ENCODE assay signal across 12 mouse cellular contexts in the genomic region with DNA sequence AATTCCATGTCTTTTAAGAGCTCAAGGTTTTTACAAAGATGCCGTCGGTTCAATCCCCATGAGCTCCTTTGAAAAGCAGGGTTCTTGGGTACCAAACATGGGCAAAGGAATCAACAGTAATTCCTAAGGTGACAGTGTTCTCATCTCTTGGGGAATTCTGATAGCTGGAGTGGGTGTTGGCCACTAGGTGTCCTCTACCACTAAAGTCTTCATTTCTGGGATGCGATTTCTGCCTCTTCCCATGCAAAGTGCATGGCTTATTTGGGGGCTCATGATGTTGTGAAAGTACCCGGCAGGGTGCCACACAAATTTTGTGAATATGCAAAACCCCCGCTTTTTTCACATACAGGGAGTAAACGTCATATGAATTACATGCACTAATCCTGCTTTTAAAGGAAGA. TPM values are rescaled to one million over a fixed set of nuclear protein-coding genes. Genes with fewer than 3 reads are reported as not detected.
A peak's percentile ranks its signal among the peaks of the same experiment; 100 is the strongest.
DNase-seq lines count a peak whose midpoint lies in the region; ATAC-seq and TF ChIP-seq lines count a peak whose summit lies in the region.
"Had no signal": no experiment of that assay in that cellular context is flagged by ENCODE, and none has a peak within 500 bp of the region (broad histone marks: within the 10 kb centered on the region; RNA-seq: fewer than 3 reads in every experiment).

No protein-coding gene starts in this region.

- H3K9ac ChIP-seq in forebrain, embryonic 11.5 days (ENCODE audit: low read length) = no peak overlapping the region
- H3K9ac ChIP-seq: embryonic facial prominence, embryonic 13.5 days; heart, embryonic 13.5 days had no signal

- H3K4me3 ChIP-seq in heart, embryonic 10.5 days = no peak overlapping the region
- H3K4me3 ChIP-seq in lung, adult 2 months (replicated peaks; ENCODE audit: extremely low read depth, low read depth, low read length) = no peak overlapping the region
- no peak overlapping the region for H3K4me3 ChIP-seq in forebrain, embryonic 11.5 days (ENCODE audit: low read depth, low read length)
- H3K4me3 ChIP-seq: embryonic facial prominence, embryonic 13.5 days; heart, embryonic 13.5 days had no signal

- no peak for ATAC-seq in forebrain, embryonic 11.5 days (replicated peaks; ENCODE audit: low FRiP score)
- ATAC-seq: midbrain, embryonic 16.5 days had no signal

- TF ChIP-seq CTCF in lung, adult 2 months (IDR thresholded peaks at IDR 0.05; ENCODE audit: insufficient read depth, low read length) = no peak

- TF ChIP-seq POLR2A in lung, adult 2 months (IDR thresholded peaks at IDR 0.05; ENCODE audit: borderline replicate concordance, extremely low read depth, low read depth, low read length) = no peak

- peak; percentile 22 for DNase-seq in heart, postnatal 4 days
- DNase-seq in heart, embryonic 10.5 days (ENCODE audit: low spot score) = no peak
- peak; percentile 25 for DNase-seq in lung, postnatal 10 days
- DNase-seq in lung, adult 2 months = no peak
- peak; percentile 35 for DNase-seq in cerebellum, adult 11 months
- peak; percentile 6 for DNase-seq in retina, postnatal 7 days (ENCODE audit: low read depth, low spot score)
- DNase-seq in forebrain, embryonic 11.5 days (ENCODE audit: low spot score) = no peak
- no peak for DNase-seq in urinary bladder, postnatal 10 days (ENCODE audit: low spot score)
- DNase-seq: right cerebral cortex, postnatal 25 days had no signal

- H3K4me2 ChIP-seq in forebrain, embryonic 11.5 days (ENCODE audit: low read depth, low read length, severe bottlenecking) = no peak overlapping the region
- H3K4me2 ChIP-seq: embryonic facial prominence, embryonic 13.5 days; heart, embryonic 13.5 days had no signal

- H3K4me1 ChIP-seq in heart, embryonic 10.5 days = no peaks in the 10 kb centered on the region
- no peaks in the 10 kb centered on the region for H3K4me1 ChIP-seq in lung, adult 2 months (ENCODE audit: control insufficient read depth, insufficient read depth, low read length)
- no peaks in the 10 kb centered on the region for H3K4me1 ChIP-seq in forebrain, embryonic 11.5 days (replicated peaks; ENCODE audit: control insufficient read depth, insufficient read depth, low read length)
- H3K4me1 ChIP-seq: embryonic facial prominence, embryonic 13.5 days had no signal

- H3K27me3 ChIP-seq in heart, embryonic 10.5 days (ENCODE audit: insufficient read depth, poor library complexity, severe bottlenecking) = peaks cover 26% of the 10 kb centered on the region
- H3K27me3 ChIP-seq in forebrain, embryonic 11.5 days (ENCODE audit: control insufficient read depth, insufficient read depth, low read length) = peaks cover 2% of the 10 kb centered on the region; the same call in 1 of the 2 replicates

- 25% methylated on average over 6 of the region's 6 CpGs for WGBS in heart, embryonic 10.5 days
- whole genome bisulfite sequencing in lung, adult 2 months = 30% methylated on average over 6 of the region's 6 CpGs
- 35% methylated on average over 6 of the region's 6 CpGs for WGBS in forebrain, embryonic 11.5 days

- H3K9me3 ChIP-seq in heart, embryonic 10.5 days = no peaks in the 10 kb centered on the region
- no peaks in the 10 kb centered on the region for H3K9me3 ChIP-seq in forebrain, embryonic 11.5 days (ENCODE audit: control insufficient read depth, low read length)
- H3K9me3 ChIP-seq: embryonic facial prominence, embryonic 13.5 days; heart, embryonic 13.5 days had no signal

- H3K27ac ChIP-seq in heart, embryonic 10.5 days = no peak overlapping the region
- H3K27ac ChIP-seq in forebrain, embryonic 11.5 days (ENCODE audit: low read depth, low read length) = no peak overlapping the region
- H3K27ac ChIP-seq: embryonic facial prominence, embryonic 13.5 days; heart, embryonic 13.5 days had no signal

- no peaks in the 10 kb centered on the region for H3K36me3 ChIP-seq in heart, embryonic 10.5 days
- H3K36me3 ChIP-seq in forebrain, embryonic 11.5 days (ENCODE audit: control insufficient read depth, insufficient read depth, low read length) = no peaks in the 10 kb centered on the region
- H3K36me3 ChIP-seq: embryonic facial prominence, embryonic 13.5 days; heart, embryonic 13.5 days had no signal

RNA-seq across cellular contexts. Expression of a gene that starts 46.3 kb away (rescaled TPM):
- 100 to 1,000 TPM; 116 to 121 TPM for total RNA-seq in heart, postnatal 4 days (2021)
- polyA plus RNA-seq in heart, embryonic 10.5 days (2016; fragmentation: Nextera tagmentation; extraction: Ambion mirVana) = 234 and 235 TPM in 2 replicates
- polyA plus RNA-seq in lung, adult 2 months (2012; rRNA removed) = 188 and 195 TPM in 2 replicates
- polyA plus RNA-seq in forebrain, embryonic 11.5 days (2014; fragmentation: Nextera tagmentation; extraction: Ambion mirVana) = 199 and 202 TPM in 2 replicates

Comparison
In these comparisons a context has a peak if more than half of its experiments do, and no peak if none do; other contexts are left out.
1. DNase-seq: peak in heart, postnatal 4 days (single experiment), lung, postnatal 10 days (single experiment), cerebellum, adult 11 months (single experiment) and retina, postnatal 7 days (single experiment); none in heart, embryonic 10.5 days (single experiment), lung, adult 2 months (single experiment), forebrain, embryonic 11.5 days (single experiment) and urinary bladder, postnatal 10 days (single experiment).